Mouse (Mus musculus) lung, embryonic 15.5 days (tissue): ENCODE data around the gene Preb. TPM values are rescaled to one million over a fixed set of nuclear protein-coding genes. Genes with fewer than 3 reads are reported as not detected.

ENCODE experiments used
- ATAC-seq: fragments of 200-750 bp; cut with Nextera tagmentation; 2 replicates; pipeline ENCODE4 v1.8.0; 2017; ENCODE audit warnings: moderate number of reproducible peaks, borderline replicate concordance; ENCODE audit not compliant: low FRiP score, low TSS enrichment; ENCODE audit errors: extremely low read depth
- H3K27ac ChIP-seq: fragments of 300-500 bp; sonication (generic); 2 replicates; pipeline ENCODE4 v1.5.1; 2015; ENCODE audit warnings: moderate library complexity, mild to moderate bottlenecking, inconsistent platforms
- H3K27me3 ChIP-seq: fragments of 300-500 bp; sonication (generic); 2 replicates; pipeline ENCODE4 v1.6.1; 2015; ENCODE audit warnings: inconsistent platforms
- H3K36me3 ChIP-seq: fragments of 300-500 bp; sonication (generic); 2 replicates; pipeline ENCODE4 v1.6.1; 2015; ENCODE audit warnings: inconsistent platforms
- H3K4me1 ChIP-seq: fragments of 300-500 bp; sonication (generic); 2 replicates; pipeline ENCODE4 v1.6.1; 2015; ENCODE audit warnings: inconsistent platforms
- H3K4me2 ChIP-seq: fragments of 300-500 bp; sonication (generic); 2 replicates; pipeline ENCODE4 v1.6.1; 2015; ENCODE audit warnings: inconsistent platforms, mild to moderate bottlenecking, moderate library complexity
- H3K4me3 ChIP-seq: fragments of 300-500 bp; sonication (generic); 2 replicates; pipeline ENCODE4 v1.5.1; 2015; ENCODE audit warnings: mild to moderate bottlenecking, inconsistent platforms
- H3K9ac ChIP-seq: fragments of 300-500 bp; sonication (generic); 2 replicates; pipeline ENCODE4 v1.6.1; 2015; ENCODE audit warnings: inconsistent platforms
- H3K9me3 ChIP-seq: fragments of 300-500 bp; sonication (generic); 2 replicates; pipeline ENCODE4 v1.6.1; 2016; ENCODE audit warnings: inconsistent platforms
- WGBS: fragments of 180-500 bp; shearing (Covaris S2); methylation state at CpG from one replicate; pipeline ENCODE4 v1.1.7; 2015; 5-methylcytosine and 5-hydroxymethylcytosine counted together
- polyA plus RNA-seq: library from polyadenylated mRNA; unstranded; fragments of >200 nt; fragmentation: Nextera tagmentation; extraction: Ambion mirVana; gene quantifications from 2 replicates; pipeline ENCODE4 v1.2.1, GENCODE M21; 2015

The Preb gene
- polyA plus RNA-seq, 1 experiment from 2014 or later = 135 TPM

DNA sequence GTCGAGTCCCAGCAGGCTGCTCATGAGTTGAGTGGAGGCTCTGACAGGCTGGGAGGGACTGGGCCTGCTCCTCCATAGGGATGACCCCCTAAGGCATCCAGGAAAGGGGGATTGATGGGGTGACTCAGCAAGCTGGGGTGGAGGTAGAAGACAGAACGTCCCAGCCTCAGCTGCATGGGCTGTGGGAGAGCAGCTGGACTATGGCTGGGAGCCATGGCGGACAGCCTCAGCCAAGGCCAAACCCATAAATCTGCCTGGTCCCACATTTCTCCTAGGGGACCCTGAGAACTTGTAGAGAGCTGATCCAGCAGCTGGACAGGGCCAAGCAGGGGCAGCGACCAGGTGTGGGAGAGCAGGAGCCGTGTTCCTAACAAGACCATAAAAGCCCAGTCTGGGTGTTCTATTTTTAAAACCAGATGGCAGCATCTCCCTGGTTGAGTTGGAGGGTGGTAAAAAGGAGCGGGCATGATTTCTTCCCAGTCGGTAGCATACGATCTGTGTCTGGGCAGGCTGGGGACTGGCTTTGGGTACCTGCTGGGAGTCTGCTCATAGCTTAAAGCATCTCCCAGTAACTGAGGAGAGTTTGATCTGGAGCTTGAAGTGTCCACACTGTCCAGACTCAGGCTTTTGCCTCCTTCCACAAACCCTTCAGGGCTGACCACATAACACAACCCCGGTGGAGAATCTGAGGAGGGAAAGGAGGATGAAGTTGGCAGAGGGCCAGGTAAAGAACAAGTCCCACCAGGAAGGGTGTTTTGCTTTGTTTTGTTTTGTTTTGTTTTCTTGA, 14.9 kb upstream of the Preb start:
- peaks cover 12% of the 10 kb centered on the region; the same call in 1 of the 2 replicates for H3K4me1 ChIP-seq
- H3K36me3 ChIP-seq = no peaks in the 10 kb centered on the region
- ATAC-seq = peak; percentile 57; the same call in 1 of the 2 replicates
- no peak overlapping the region for H3K4me2 ChIP-seq
- no peaks in the 10 kb centered on the region for H3K9me3 ChIP-seq
- H3K27ac ChIP-seq = no peak overlapping the region
- WGBS = 57% methylated on average over 9 of the region's 9 CpGs
- no peak overlapping the region for H3K9ac ChIP-seq
- H3K27me3 ChIP-seq = no peaks in the 10 kb centered on the region
- no peak overlapping the region for H3K4me3 ChIP-seq

DNA sequence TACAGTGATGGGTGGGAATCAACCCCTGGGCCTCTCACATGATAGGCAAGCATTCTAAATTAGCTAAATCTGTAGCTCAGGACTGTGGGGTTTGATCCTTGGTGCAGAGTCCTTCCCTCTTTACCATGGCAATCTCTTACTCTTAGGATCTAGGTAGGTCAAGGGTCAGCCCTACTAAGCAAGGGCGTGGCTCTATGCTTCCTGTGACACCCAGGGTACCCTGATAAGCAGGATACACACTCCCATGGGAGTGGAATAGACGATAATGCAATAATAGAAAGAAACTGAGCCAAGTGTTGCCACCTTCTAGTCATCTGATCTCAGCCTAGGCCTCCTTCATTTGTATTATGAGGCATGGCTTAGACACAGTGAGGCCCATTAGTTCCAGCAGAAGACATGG, 9.3 kb upstream of the Preb start:
- 61% methylated on average over 2 of the region's 2 CpGs for WGBS
- Histone ChIP-seq H3K9me3 (no peaks in the 10 kb centered on the region), H3K4me1 (0 out of 2 replicates have a peak, but pooled peaks cover 5% of the 10 kb centered on the region), H3K4me3 (no peak overlapping the region), H3K27me3 (no peaks in the 10 kb centered on the region), H3K27ac (no peak overlapping the region), H3K36me3 (no peaks in the 10 kb centered on the region), H3K4me2 (no peak overlapping the region), H3K9ac (no peak overlapping the region)
- ATAC-seq = no peak

DNA sequence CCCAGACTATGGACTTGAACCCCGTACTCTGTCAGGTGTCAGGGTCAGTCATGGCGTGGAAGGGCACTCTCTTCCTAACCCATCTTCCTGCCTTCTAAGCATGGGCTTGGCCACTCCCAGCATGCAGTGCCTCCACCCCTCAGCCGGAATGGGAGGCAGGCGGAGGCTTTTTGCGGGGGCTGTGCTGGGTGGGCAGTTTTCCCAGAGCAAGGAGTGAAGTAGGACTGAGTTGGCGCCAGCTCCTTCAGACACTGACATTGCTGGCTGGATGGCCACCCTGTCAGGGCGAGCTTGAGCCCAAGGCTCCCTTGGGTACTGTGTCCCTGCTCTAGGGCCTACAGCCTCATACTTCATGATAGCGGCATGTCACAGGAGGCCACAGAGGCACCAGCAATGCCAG, 8.3 kb upstream of the Preb start, which contains the start of gene Tcf23:
Tcf23 (plus strand) TSS at position 247 of the 400 bp plus-strand sequence.
- Histone ChIP-seq H3K4me3 (no peak within 1 kb of the TSS), H3K4me1 (no peaks in the 10 kb centered on the region), H3K27me3 (no peaks in the 10 kb centered on the region), H3K9me3 (no peaks in the 10 kb centered on the region), H3K36me3 (no peaks in the 10 kb centered on the region), H3K4me2 (no peak within 1 kb of the TSS), H3K9ac (no peak within 1 kb of the TSS), H3K27ac (no peak within 1 kb of the TSS)
- 39% methylated on average over 8 of the region's 8 CpGs for WGBS
- no peak for ATAC-seq

DNA sequence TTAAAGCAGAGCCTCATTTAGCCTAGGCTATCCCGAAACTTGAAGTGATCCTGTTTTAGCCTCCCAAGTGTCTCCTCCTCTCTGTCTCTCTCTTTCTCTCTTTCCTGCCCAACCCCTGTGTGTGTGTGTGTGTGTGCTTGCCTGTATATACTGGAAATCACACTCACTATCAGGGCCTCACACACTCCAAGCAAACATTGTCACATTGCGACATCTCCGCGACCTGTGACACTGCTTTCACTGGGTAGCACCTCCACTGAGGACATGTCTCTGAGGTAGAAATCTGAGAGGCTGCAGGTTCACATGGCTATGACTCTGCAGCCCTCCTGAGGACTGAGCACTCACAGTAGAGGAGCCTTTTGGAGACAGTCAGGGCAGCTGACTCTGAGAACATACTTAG, 6.0 kb upstream of the Preb start:
- Histone ChIP-seq H3K9me3 (no peaks in the 10 kb centered on the region), H3K36me3 (no peaks in the 10 kb centered on the region), H3K4me1 (no peaks in the 10 kb centered on the region), H3K27me3 (no peaks in the 10 kb centered on the region), H3K4me2 (no peak overlapping the region), H3K9ac (no peak overlapping the region), H3K27ac (no peak overlapping the region), H3K4me3 (no peak overlapping the region)
- 82% methylated on average over 4 of the region's 4 CpGs for WGBS
- no peak for ATAC-seq

DNA sequence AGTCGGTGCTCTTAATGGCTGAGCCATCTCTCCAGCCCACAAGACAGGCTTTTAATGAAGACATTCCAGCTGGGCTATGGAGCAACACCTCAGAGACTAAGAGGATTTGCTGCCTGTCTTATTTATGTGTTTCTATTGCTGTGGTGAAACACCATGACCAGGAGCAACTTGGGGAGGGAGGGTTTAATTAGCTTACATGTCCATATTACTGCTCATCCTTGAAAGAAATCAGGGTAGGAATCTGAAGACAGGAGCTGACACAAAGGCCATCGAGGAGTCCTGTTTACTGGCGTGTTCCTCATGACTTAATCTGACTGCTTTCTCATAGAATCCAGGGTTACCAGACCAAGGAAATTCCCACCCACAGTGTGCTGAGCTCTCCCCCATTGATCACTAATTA, 3.8 kb upstream of the Preb start:
- Histone ChIP-seq H3K4me1 (peaks cover 11% of the 10 kb centered on the region), H3K27ac (no peak overlapping the region), H3K4me3 (no peak overlapping the region), H3K9me3 (no peaks in the 10 kb centered on the region), H3K4me2 (no peak overlapping the region), H3K27me3 (no peaks in the 10 kb centered on the region), H3K36me3 (no peaks in the 10 kb centered on the region), H3K9ac (no peak overlapping the region)
- no peak for ATAC-seq
- WGBS = 78% methylated on average over 3 of the region's 3 CpGs

DNA sequence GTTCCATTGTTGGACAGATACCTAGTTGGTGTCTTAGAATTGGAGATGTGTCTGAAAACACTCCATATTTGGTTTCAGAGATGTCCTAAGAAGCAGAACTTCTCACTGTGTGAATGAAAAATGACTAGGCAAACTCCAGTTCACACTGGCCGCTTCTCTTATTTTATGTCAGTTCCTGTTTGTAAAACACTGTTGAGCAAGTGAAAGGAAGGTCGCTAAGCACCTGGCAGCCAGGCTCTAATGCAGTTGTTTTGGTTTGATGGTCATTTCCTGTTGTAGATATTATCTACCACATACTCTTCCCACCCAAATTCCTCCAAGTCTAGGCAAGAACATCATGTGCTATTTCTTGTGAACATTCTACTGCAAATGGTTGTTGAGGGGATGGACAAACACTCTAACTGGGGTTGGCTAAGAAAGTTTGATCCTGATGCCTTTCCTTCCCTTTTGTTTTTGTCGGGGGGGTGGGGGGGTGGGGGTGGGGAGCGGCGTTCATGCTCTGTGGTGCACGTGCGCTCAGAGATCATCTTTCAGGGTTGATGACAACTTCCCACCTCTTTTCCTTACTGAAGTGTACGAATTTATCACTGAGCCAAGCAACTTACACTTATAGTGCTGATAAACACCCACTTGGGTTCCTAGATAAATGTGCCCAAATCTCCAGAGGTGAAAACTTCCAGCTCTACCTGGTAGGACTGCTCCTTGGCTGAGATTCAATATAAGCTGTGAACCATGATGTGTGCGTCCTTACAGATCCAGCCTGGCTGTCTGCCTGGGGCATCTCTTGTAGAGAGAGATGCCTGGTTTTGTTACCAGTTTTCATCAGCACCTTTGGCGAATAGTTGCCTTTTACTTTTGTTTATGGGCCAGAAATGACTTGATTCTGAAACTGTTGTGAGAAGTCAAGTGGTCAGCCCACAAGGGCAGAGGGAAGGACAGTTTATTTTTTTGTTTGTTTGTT, 1.7 kb upstream of the Preb start:
- H3K27ac ChIP-seq = no peak overlapping the region
- H3K4me1 ChIP-seq = peaks cover 24% of the 10 kb centered on the region
- peaks cover 15% of the 10 kb centered on the region for H3K36me3 ChIP-seq
- no peak for ATAC-seq
- H3K9me3 ChIP-seq = no peaks in the 10 kb centered on the region
- no peaks in the 10 kb centered on the region for H3K27me3 ChIP-seq
- no peak overlapping the region for H3K4me2 ChIP-seq
- no peak overlapping the region for H3K9ac ChIP-seq
- H3K4me3 ChIP-seq = no peak overlapping the region
- 51% methylated on average over 10 of the region's 10 CpGs for WGBS

DNA sequence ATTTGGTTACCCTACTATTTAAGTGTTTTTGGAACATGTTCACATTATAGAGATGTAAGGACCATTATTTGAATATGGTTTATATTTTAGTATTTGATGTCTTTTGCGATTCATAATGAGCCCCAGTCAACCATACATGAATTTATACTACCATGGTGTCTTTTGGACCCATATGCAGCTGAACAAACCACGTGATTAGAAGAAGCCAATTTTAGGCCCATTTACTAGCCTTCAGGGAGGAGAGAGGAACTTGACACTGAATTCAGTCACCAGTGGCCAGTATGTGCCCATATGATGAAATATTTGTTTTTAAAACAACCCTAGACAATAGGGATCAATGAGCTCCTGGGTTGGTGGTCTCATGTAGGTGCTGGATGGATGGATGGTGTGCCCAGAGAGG, 653 bp upstream of the Preb start:
- Histone ChIP-seq H3K9me3 (no peaks in the 10 kb centered on the region), H3K4me1 (peaks cover 24% of the 10 kb centered on the region), H3K36me3 (peaks cover 19% of the 10 kb centered on the region), H3K4me2 (peak overlapping the region; percentile 82), H3K27me3 (no peaks in the 10 kb centered on the region), H3K4me3 (0 out of 2 replicates have a peak overlapping the region, but pooled peaks have one; percentile 91), H3K9ac (no peak overlapping the region), H3K27ac (peak overlapping the region; percentile 92; the same call in 1 of the 2 replicates)
- 90% methylated on average over 2 of the region's 2 CpGs for WGBS
- ATAC-seq = no peak

DNA sequence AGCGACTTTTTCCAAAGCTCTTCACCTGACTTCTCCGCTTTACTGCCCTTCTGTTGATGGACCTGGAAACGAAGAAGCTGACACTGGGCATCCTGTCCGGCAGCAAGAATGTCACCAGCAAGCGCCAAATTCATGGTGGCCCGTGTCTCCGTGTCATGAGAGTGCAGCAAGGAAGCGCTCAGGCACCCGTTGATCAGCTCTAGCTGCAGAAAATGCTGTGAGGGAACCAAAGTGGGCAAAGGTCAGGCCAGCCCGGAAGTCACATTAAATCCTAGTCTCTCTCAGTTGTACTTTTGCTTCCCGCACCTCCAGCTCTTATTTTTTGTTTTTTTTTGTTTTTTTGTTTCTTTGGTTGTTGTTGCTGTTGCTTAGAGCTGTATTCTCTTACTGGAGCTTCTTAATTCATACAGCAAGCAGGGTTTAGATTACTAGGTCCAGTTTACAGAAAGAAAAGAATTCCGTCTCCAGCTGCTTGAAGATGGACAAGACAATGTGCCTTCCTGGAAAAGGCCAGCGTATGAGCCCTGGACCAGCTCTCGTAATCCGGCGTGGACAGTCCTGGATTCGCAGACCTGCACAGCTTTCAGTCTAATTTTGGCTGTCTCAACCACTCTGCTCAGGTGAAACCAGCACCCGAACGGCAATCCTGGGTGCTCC, 835 bp downstream of the Preb start:
- H3K4me1 ChIP-seq = peaks cover 24% of the 10 kb centered on the region
- H3K9me3 ChIP-seq = no peaks in the 10 kb centered on the region
- H3K4me2 ChIP-seq = peak overlapping the region; percentile 82
- peak overlapping the region; percentile 92 for H3K27ac ChIP-seq
- no peaks in the 10 kb centered on the region for H3K27me3 ChIP-seq
- peak overlapping the region; percentile 91 for H3K4me3 ChIP-seq
- WGBS = 21% methylated on average over 19 of the region's 19 CpGs
- peak overlapping the region; percentile 89 for H3K9ac ChIP-seq
- ATAC-seq = peak; percentile 13; the same call in 1 of the 2 replicates
- H3K36me3 ChIP-seq = peaks cover 34% of the 10 kb centered on the region

DNA sequence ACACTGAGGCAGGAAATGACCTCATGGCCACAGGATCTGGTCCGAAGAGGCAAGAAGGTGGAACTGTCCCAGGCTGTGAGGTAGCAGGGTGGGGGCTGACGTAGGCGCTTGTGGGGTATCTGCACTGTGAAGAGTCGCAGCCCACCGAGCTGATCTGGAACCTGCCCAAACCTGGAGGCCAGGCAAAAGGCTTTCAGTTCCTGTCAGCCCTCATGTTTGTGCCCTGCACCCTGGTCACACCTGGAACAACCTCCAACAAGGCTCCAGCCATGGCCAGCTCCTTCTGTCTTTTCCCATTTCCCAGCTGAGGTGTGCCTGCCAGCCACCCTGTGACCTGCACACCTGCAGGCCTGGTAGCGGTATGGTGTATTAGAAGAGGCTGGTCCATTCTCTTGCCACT, 2.3 kb downstream of the Preb start:
- H3K4me2 ChIP-seq = peak overlapping the region; percentile 10; the same call in 1 of the 2 replicates

DNA sequence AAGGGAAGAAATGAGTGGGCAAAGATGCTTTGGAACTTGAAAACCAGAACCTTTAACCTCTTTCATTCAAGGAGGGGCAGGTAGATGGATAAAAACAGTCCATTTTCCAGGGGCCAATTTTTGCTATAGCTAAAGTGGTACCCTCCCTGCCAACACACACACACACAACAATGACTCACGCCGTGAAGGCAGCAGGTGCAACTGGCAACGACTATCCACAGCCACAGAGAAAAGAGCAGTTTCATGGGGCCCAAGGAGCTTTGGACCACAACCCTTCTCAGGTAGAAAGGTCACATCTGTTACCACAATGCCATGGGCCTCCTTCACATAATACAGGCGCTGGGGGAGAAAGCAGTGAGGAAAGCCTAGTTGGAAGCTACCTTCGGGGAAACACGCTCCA, 4.4 kb downstream of the Preb start:
- Histone ChIP-seq H3K27ac (no peak overlapping the region), H3K4me1 (peaks cover 24% of the 10 kb centered on the region), H3K9me3 (no peaks in the 10 kb centered on the region), H3K27me3 (no peaks in the 10 kb centered on the region), H3K36me3 (peaks cover 54% of the 10 kb centered on the region), H3K9ac (no peak overlapping the region), H3K4me2 (no peak overlapping the region), H3K4me3 (no peak overlapping the region)
- no peak for ATAC-seq
- WGBS = 90% methylated on average over 6 of the region's 6 CpGs

More for the DNA sequence above, 2.3 kb downstream of the Preb start:
- H3K9me3 ChIP-seq = no peaks in the 10 kb centered on the region
- H3K27me3 ChIP-seq = no peaks in the 10 kb centered on the region
- H3K4me1 ChIP-seq = peaks cover 24% of the 10 kb centered on the region
- no peak for ATAC-seq
- no peak overlapping the region for H3K27ac ChIP-seq
- H3K9ac ChIP-seq = no peak overlapping the region
- H3K36me3 ChIP-seq = peaks cover 48% of the 10 kb centered on the region
- WGBS = 91% methylated on average over 6 of the region's 6 CpGs
- no peak overlapping the region for H3K4me3 ChIP-seq

DNA sequence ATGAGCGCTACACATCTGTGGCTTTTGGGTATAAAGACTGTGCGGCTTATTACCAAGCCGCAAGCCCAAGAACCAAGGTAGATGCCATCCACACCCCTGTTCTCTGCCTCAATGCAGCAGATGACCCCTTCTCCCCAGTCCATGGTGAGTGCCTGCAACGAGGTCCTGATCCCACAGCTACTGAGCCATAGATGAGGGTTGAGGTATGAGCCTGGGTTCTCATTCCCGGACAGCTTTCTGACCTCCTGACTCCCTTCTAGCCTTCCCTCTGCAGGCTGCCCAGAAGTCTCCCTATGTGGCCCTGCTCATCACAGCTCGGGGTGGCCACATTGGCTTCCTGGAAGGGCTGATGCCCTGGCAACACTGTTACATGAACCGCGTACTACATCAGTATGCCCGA, 5.6 kb downstream of the Preb start:
- Histone ChIP-seq H3K9ac (no peak overlapping the region), H3K27ac (no peak overlapping the region), H3K4me3 (no peak overlapping the region), H3K27me3 (no peaks in the 10 kb centered on the region), H3K4me2 (no peak overlapping the region), H3K4me1 (peaks cover 27% of the 10 kb centered on the region), H3K36me3 (peaks cover 54% of the 10 kb centered on the region), H3K9me3 (no peaks in the 10 kb centered on the region)
- no peak for ATAC-seq
- 93% methylated on average over 9 of the region's 9 CpGs for WGBS
